Mouse (Mus musculus): ENCODE data around the gene Ing5. TPM values are rescaled to one million over a fixed set of nuclear protein-coding genes. Genes with fewer than 3 reads are reported as not detected.
"Not testable (repeated sequence)": the region's sequence is repeated elsewhere in the genome, so short reads cannot be mapped to it uniquely, and the experiment has no call there.

Ing5 gene
- total RNA-seq, 2 experiments from 2014 or later, result 12.8 to 15.2 TPM

- intact Hi-C loops (cut with DNase I), result loop anchor here (10.0 kb wide), 2 partner anchors 79 to 239 kb away; partner anchors contain the start of gene Gal3st2b
- Histone ChIP-seq H3K27ac (no peak overlapping the region), H3K4me3 (no peak overlapping the region)
- no peak for TF ChIP-seq CTCF (IDR thresholded peaks at IDR 0.05)
- DNase-seq (ENCODE audit: extremely low spot score in 1 of 2, low spot score in 2 of 2), result peak in 1 of 2 experiments; percentile 7
Measured at GRCm38 (mm10) chr1:93835876-93836531, 32.2 kb downstream of the Ing5 start.

DNA sequence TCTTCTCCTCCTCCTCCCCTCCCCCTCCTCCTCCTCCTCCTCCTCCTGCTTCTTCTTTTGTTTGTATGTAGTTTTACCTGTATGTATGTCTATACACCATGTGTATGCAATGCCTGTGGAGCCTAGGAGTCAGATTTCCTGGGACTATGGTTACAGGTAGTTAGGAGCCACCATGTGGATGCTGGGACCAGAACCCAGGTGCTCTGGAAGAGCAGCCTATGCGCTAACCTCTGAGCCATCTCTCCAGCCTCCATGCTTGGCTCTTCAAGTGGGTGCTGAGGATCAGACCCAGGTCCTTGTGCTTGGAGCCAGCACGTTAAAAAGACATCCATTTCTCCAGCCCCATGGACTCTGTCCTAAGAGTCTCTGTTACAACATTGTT, 32.8 kb downstream of the Ing5 start:
- intact Hi-C loops (cut with DNase I), result loop anchor here (10.0 kb wide), 2 partner anchors 78 to 238 kb away; partner anchors contain the start of gene Gal3st2b

GRCm38 (mm10) chr1:93837335-93837734, 33.6 kb downstream of the Ing5 start:
- intact Hi-C loops (cut with DNase I), result loop anchor here (10.0 kb wide), 2 partner anchors 77 to 237 kb away; partner anchors contain the start of gene Gal3st2b
- no peak for DNase-seq (ENCODE audit: extremely low spot score in 1 of 2, low spot score in 2 of 2)
- Histone ChIP-seq H3K4me3 (no peak overlapping the region), H3K27ac (no peak overlapping the region)
- TF ChIP-seq CTCF (IDR thresholded peaks at IDR 0.05), result no peak

More for the DNA sequence above, 32.8 kb downstream of the Ing5 start:
- no peak for DNase-seq (ENCODE audit: extremely low spot score in 1 of 2, low spot score in 2 of 2)
- Histone ChIP-seq H3K4me3 (no peak overlapping the region), H3K27ac (no peak overlapping the region)
- TF ChIP-seq CTCF (IDR thresholded peaks at IDR 0.05), result no peak

DNA sequence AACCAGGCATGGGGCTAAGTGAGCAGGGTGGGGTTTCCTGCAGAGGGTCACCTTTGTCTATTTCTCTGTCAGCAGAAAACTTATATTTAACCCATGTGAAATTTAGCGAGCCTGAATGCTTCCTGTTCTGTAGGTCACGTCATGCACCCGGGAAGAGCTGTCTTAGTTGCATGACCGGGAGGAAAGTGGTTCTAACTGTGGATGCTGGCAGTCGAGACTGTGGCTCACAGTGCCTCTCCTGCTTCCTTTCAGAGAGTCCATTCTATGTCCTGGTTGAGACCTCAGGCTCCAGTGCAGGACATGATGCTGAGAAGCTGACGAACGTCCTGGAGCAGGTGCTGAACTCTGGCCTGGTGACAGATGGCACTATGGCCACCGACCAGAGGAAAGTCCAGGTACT, 34.8 kb downstream of the Ing5 start:
- not testable (repeated sequence) for DNase-seq (ENCODE audit: extremely low spot score in 1 of 2, low spot score in 2 of 2); H3K27ac ChIP-seq; H3K4me3 ChIP-seq
- intact Hi-C loops (cut with DNase I), result loop anchor here (10.0 kb wide), 2 partner anchors 76 to 236 kb away; partner anchors contain the start of gene Gal3st2b

DNA sequence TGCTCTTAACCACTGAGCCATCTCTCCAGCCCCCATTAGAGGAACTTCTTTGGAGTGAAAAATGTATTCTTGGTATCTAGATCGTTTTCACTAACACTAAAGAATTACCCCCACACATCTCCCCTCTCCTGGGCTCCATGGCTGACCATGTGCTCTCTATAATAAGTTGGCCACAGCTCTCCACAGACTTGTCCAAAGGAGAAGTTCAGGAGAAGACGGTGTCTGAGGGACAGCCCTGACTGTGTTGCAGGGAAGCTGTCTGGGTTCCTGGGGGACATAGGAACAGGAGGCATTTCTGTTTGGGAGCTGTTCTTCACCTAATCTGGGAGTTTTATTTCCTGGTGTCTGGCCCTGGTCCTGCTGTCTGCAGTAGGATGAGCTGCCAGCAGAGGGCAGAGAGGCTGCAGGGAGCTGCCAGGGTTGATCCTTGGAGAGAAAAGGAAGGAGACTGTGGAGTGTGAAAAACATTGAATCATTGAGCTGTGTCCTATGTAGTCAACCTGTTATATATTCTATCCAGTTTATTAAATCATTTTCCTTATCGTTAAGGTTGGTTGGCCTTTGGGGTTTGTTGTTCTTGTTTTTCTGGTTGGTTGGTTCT, 42.1 kb downstream of the Ing5 start:
- DNase-seq (ENCODE audit: extremely low spot score in 1 of 2, low spot score in 2 of 2), result not testable (repeated sequence)

GRCm38 (mm10) chr1:93855790-93856189, 52.0 kb downstream of the Ing5 start:
- H3K27ac ChIP-seq; intact Hi-C loops (cut with DNase I); H3K4me3 ChIP-seq; DNase-seq (ENCODE audit: extremely low spot score in 1 of 2, low spot score in 2 of 2): not testable (repeated sequence)

More for the DNA sequence above, 42.1 kb downstream of the Ing5 start:
- intact Hi-C loops (cut with DNase I); H3K4me3 ChIP-seq; H3K27ac ChIP-seq: not testable (repeated sequence)

DNA sequence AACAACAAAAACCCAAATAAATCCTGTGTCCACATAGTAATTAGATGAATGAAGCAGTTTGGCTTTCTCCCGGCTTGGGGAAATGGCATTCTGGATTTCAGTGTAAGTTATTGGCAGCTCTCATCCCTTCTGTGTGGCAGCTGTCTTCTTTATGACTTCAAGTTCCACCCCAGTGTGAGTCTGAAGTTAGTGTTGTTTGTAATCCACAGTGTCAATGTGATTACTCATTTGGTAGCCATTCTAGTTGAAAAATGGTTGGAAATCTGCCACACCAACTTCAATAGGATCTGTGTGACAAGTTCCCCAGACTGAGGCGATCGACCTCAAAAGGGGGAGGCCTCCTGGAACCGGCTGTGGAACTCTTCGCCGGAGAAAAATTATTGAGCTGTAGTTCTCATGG, 53.6 kb downstream of the Ing5 start:
- Histone ChIP-seq H3K27ac (no peak overlapping the region), H3K4me3 (no peak overlapping the region)
- TF ChIP-seq CTCF (IDR thresholded peaks at IDR 0.05), result no peak
- intact Hi-C loops (cut with DNase I), result no loop called here
- no peak for DNase-seq (ENCODE audit: extremely low spot score in 1 of 2, low spot score in 2 of 2)

GRCm38 (mm10) chr1:93857991-93858390, 54.2 kb downstream of the Ing5 start:
- H3K4me3 ChIP-seq, result no peak overlapping the region
- no peak for TF ChIP-seq CTCF (IDR thresholded peaks at IDR 0.05)
- DNase-seq (ENCODE audit: extremely low spot score in 1 of 2, low spot score in 2 of 2), result no peak
- H3K27ac ChIP-seq, result no peak overlapping the region
- intact Hi-C loops (cut with DNase I), result loop anchor here (1.0 kb wide), 1 partner anchor 136 kb away; no protein-coding TSS in a partner anchor

DNA sequence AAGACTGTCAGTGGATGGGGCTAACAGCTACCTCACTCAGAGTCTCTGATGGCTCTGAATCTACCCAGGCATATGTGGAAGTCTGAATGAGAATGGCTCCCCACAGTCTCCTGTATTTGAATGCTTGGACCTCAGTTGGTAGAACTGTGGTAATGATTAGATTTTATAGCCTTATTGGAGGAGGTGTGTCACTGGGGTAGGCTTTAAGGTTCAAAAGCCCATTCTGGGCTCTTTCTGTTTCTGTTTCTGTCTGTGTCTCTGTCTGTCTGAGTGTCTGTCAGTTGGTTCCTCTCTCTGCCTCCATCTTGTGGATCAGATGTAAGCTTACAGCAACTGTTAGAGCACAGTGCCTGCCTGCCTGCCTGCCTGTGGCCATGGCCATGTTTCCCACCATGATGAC, 55.9 kb downstream of the Ing5 start:
- no peak overlapping the region for H3K4me3 ChIP-seq
- TF ChIP-seq CTCF (IDR thresholded peaks at IDR 0.05), result no peak
- intact Hi-C loops (cut with DNase I), result no loop called here
- H3K27ac ChIP-seq, result no peak overlapping the region
- no peak for DNase-seq (ENCODE audit: extremely low spot score in 1 of 2, low spot score in 2 of 2)

DNA sequence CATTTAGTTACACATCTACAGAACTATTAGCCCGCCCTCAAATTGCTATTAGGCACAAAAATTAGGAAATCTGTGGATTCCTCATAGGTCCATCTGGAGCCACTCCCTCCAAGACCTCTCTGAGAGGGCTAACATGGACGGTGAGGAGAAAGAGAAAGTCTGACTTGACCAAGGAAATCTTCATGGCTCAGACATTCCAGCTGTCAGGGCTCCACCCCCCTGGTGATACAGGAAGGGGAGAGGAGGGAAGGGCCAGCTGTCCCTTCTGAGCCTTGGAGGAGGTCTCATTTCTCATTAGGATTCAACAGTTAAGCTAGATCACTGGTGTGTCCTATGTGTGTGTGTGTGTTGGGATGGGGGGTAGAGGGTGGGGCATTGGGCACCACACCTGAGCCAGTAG, 57.3 kb downstream of the Ing5 start, which contains the start of gene Gal3st2:
Gal3st2 (plus strand) TSS at position 259 of the 400 bp plus-strand sequence.
- intact Hi-C loops (cut with DNase I); H3K27ac ChIP-seq; DNase-seq (ENCODE audit: extremely low spot score in 1 of 2, low spot score in 2 of 2); H3K4me3 ChIP-seq: not testable (repeated sequence)

Other genes with a start within 250 kb of the Ing5 start
- gene Stk25, start 145.3 kb upstream of the Ing5 start, total RNA-seq (2021), result 100 to 1,000 TPM; 360 to 388 TPM
- gene Bok, start 118.3 kb upstream of the Ing5 start, total RNA-seq (2021), result 10 to 100 TPM; 33.2 to 35.8 TPM
- 10 to 100 TPM; 79.7 to 89.7 TPM for gene Atg4b, start 52.5 kb upstream of the Ing5 start, total RNA-seq (2021)
- gene Thap4, start 49.1 kb upstream of the Ing5 start, total RNA-seq (2021), result 10 to 100 TPM; 42.0 to 44.4 TPM
- gene Dtymk, start 2.0 kb upstream of the Ing5 start, total RNA-seq (2021), result 10 to 100 TPM; 50.8 to 52.5 TPM
- gene D2hgdh, start 20.9 kb downstream of the Ing5 start, total RNA-seq (2021), result 10 to 100 TPM; 12.6 to 14.2 TPM
- under 1 TPM in 1 of 2 experiments, not detected in 1; 0.16 TPM for gene Gal3st2, start 57.3 kb downstream of the Ing5 start, total RNA-seq (2021)
- under 1 TPM in 1 of 2 experiments, not detected in 1; 0.54 TPM for gene Gal3st2b, start 114.3 kb downstream of the Ing5 start, total RNA-seq (2021)
- gene Gal3st2c, start 186.5 kb downstream of the Ing5 start, total RNA-seq (2021), result under 1 TPM; 0.05 TPM
- gene Neu4, start 216.5 kb downstream of the Ing5 start, total RNA-seq (2021), result 1 to 10 TPM; 7.1 to 7.3 TPM
- gene Pdcd1, start 248.6 kb downstream of the Ing5 start, total RNA-seq (2021), result not detected

All from left cerebral cortex, adult 2 months (tissue).